Mouse (Mus musculus) G1E-ER4 (cell line): Measurements from ENCODE around the gene Prpf38b. TPM values are rescaled to one million over a fixed set of nuclear protein-coding genes. Genes with fewer than 3 reads are reported as not detected.
A peak's percentile ranks its signal among the peaks of the same experiment; 100 is the strongest.

Experiments used
- GATA1 ChIP-seq: IDR thresholded peaks from one replicate; pipeline ENCODE4 v1.8.0; 2012; ENCODE audit warnings: low read length, inconsistent platforms
- polyA plus RNA-seq: library from polyadenylated mRNA; stranded (reverse); fragments of >175 nt; gene quantifications from 2 replicates; pipeline ENCODE4 v1.2.3, GENCODE M21; 2012

Prpf38b gene
- polyA plus RNA-seq, 1 experiment = 127 TPM

- no peak for TF ChIP-seq GATA1
These were observed 4.5 kb upstream of the Prpf38b start for GRCm38 (mm10) chr3:108915999-108916398.

- no peak for TF ChIP-seq GATA1
These were observed 413 bp downstream of the Prpf38b start for GRCm38 (mm10) chr3:108911081-108911547.

GRCm38 (mm10) chr3:108910303-108911080, 1.0 kb downstream of the Prpf38b start:
- TF ChIP-seq GATA1 = no peak

GRCm38 (mm10) chr3:108902934-108903333, 8.6 kb downstream of the Prpf38b start:
- TF ChIP-seq GATA1 = no peak

- TF ChIP-seq GATA1 = no peak
These were observed 9.5 kb downstream of the Prpf38b start for GRCm38 (mm10) chr3:108902038-108902437.

- no peak for TF ChIP-seq GATA1
These were observed 10.8 kb downstream of the Prpf38b start for GRCm38 (mm10) chr3:108900681-108901080.

GRCm38 (mm10) chr3:108900147-108900546, 11.4 kb downstream of the Prpf38b start:
- no peak for TF ChIP-seq GATA1

GRCm38 (mm10) chr3:108898640-108899039, 12.9 kb downstream of the Prpf38b start:
- TF ChIP-seq GATA1 = no peak

- no peak for TF ChIP-seq GATA1
These were observed 18.6 kb downstream of the Prpf38b start for GRCm38 (mm10) chr3:108892914-108893313.

- TF ChIP-seq GATA1 = no peak
These were observed 19.4 kb downstream of the Prpf38b start for GRCm38 (mm10) chr3:108892080-108892479.

- TF ChIP-seq GATA1 = no peak
These were observed 21.6 kb downstream of the Prpf38b start, which contains the start of gene Fndc7 for GRCm38 (mm10) chr3:108889908-108890307. Fndc7 (minus strand) TSS chr3:108890008.

- TF ChIP-seq GATA1 = no peak
These were observed 23.9 kb downstream of the Prpf38b start for GRCm38 (mm10) chr3:108887618-108887975.

- no peak for TF ChIP-seq GATA1
These were observed 24.5 kb downstream of the Prpf38b start for GRCm38 (mm10) chr3:108886934-108887617.

- peak; percentile 57 for TF ChIP-seq GATA1
These were observed 25.6 kb downstream of the Prpf38b start for GRCm38 (mm10) chr3:108885686-108886530.

- no peak for TF ChIP-seq GATA1
These were observed 26.7 kb downstream of the Prpf38b start for GRCm38 (mm10) chr3:108884706-108885289.

GRCm38 (mm10) chr3:108883067-108883466, 28.5 kb downstream of the Prpf38b start:
- TF ChIP-seq GATA1 = no peak
